Mouse (Mus musculus) mouse trophoblast stem cell (cell line): ENCODE measurements around the gene Ryr2.
"Not testable (repeated sequence)": the region's sequence is repeated elsewhere in the genome, so short reads cannot be mapped to it uniquely, and the experiment has no call there.

Experiments
- in situ Hi-C, 2 experiments: fragments of 300-500 bp; cut with MseI, MboI; formaldehyde crosslinking; loops; 2 replicates in 1 of 2; 3 replicates in 1 of 2; pipeline ENCODE4 v1.15.1; 2025

Ryr2 gene

DNA sequence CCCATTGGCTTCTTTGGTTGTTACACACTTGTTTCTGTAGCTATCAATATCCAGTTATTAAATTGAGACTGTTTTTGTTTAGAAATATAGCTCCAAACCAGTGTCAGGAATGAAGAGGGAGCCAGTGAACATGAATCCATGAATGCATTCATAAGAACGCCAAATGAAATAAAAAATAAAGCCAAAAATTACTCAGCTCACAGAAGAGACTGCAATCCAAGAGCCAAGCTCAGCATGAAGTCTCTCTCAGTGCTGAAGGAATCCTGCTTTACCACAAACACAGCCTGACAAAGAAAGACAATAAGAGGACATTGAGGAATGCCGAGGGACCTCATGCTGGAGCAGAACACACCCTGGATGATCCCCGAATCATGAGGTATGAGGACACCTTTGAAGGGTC, 154.8 kb downstream of the Ryr2 start:
- in situ Hi-C loops, result no loop called here

DNA sequence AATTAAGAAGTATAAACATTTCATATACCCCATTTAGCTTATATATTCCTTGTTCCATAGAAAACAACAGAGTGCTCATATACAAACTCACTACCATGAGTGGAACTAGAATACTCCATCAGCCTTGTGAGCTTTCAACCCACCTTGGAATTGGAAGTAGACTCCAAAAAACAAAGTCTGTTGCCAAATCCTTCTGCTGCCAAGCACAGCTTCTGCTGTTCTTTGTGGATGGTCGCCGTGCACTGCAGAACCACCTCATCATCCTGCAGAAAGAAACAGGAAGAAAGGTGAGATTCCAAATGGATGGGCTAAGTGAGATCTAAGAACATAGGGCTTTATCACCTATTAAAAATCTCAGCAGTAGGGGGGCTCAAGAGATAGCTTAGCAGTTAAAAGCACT, 161.0 kb downstream of the Ryr2 start:
- in situ Hi-C loops, result no loop called here

DNA sequence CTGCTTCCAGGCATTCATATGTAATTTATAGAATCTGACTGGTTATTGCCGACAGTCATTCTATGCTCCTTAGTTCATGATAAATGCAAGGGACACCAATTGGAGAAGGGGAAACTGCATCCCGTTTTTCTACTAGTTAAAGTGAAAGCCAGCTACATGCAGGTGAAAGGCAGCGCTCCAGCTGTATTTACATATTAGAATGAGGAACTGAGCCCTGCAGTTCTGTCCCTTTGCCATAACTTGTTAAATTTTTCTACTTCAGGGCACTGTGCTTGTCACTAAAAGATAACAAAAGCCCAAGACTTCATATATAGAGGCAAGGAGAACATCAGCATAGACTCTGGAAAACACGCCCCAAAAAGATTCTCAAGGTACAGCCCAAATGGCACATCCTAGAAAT, 165.0 kb downstream of the Ryr2 start:
- in situ Hi-C loops, result no loop called here

DNA sequence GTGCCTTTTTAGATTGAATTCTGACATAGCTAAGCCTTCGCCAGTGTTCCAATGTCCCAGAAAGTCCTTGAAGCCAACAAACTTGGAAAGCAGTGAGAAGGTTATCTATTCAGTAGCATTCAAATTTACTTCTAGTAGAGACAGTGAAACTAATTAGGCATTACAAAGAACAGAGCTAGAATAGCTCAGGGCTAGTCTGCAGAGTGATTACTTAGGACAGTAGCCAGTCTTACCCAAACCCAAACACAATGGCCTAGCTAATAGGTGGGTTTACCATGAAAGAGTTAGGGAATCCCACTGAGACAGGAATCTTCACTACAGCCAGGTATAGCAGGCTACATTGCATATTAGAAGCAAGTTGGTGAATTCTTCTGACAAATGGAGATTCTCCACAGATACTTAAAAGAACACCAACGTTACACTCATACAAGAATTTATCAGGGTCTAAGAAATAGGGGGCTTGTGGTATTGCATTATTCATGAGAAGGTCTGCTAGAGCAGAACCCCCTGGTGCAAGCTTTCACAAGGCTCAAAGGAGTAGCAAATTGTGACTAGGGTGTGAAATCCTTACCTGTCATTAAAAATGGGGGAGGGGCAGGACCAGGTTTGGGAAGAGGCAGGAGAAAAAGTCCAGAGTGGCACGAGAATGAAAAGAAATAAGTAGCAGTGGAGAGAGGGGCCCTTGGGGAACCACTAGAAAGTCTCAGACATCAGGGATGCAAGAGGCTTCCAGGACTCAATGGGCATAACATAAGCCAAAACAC, 172.3 kb downstream of the Ryr2 start:
- in situ Hi-C loops, result not testable (repeated sequence)

DNA sequence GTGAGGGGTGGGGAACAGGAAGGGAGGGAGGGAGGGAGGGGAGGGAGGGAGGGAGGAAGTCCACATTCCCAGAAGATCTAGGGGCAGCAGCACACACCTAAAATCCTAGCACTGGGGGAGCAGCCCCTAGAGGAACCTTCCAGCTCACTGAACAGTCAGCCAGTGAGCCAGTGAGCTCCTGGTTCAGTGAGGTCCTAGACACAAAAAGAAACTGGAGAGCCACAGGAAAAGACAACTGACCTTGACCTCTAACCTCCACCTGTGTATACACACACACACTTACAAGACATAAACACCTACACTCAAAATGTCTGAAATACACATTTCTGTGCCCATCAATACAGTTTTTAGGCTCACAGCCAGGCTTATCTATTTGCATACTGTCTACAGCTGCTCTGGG, 173.4 kb downstream of the Ryr2 start:
- in situ Hi-C loops, result no loop called here

DNA sequence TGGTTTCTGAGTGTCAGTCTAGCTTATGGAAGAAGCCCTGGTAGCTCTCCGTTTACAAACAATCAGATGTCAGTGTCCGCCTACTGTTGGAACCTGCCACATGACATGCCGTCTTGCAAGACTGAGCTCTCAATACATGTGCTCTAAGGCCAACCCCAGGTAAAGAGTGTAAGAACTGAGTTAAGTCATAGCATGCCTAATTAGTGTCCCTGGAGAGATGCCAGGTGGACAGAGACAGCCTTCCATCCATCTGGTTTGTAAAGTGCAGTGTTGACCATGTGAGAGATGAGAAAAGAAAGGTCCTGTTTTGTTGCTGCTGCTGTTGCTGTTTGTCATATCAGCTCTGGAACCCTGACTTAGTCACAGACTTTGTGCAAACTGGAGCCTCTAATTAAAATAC, 178.0 kb downstream of the Ryr2 start:
- in situ Hi-C loops, result no loop called here

DNA sequence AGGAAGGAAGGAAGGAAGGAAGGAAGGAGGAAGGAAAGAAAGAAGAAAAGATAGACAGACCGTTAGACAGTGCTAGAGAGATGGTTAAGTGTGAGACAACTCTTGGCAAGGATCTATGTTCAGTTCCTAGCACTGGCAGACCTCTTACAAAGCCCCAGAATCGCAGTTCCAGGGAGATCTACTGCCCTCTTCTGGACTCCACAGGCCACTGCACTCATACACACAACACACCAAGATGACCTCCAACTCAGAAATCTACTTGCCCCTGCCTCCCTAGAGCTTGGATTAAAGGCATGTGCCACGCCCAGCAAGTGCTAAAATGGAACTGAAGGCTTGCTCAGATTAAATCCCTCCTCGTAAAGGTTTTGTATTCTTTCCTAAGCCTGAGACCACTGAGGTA, 179.0 kb downstream of the Ryr2 start:
- in situ Hi-C loops, result no loop called here

DNA sequence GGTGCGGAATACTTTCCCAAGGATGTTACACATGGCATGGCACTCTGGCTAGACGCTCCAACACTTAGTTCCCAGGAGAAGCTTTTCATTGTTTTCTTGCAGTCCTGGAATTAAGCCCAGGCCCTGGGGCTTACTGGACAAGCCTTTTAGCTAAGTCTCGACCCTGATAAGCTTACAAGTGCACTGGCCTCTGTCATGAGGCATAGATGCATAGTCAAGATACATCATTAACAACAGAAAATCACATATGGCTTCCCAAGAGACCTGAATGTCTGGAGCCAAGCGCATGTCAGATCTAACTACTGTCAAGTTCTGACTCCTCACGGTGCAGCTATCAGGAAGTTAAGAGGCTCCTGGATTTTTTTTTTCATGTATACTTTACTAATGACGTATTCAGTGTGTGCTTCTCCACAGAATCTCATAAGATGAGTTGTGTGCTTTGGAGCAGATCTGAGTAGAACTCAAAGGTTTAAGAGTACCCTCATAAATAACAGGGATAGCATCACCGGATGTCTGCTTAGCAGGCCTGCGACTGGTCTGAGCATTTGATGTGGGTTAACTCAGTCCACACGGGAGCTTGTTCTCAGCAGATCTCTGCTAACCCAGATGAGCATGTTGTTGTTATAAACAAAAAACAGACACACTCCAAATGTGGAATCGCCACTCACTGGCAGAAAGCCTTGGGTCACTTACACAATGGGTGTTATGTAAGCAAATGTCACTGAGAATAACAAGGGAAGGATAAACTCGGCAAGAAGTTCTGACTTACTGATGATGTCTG, 179.8 kb downstream of the Ryr2 start:
- in situ Hi-C loops, result no loop called here

DNA sequence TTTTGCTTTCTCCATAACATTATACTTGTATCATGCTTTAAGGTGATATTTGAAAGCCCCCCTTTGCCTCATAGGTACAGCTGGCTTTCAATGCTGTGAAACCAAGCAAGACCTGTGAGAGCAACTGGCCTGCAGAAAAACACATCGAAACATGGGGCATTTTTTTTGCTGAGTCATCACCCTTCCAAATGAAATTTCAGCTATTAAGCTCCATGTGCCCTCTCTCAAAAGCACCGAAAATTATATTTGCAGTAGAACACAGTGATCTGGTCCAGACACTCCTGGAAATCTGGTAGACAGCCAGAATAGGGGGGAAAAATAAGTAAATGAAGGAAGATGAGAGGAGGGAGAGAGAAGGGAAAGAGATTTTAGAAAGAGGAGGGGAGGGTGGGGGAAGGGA, 180.5 kb downstream of the Ryr2 start:
- in situ Hi-C loops, result no loop called here

DNA sequence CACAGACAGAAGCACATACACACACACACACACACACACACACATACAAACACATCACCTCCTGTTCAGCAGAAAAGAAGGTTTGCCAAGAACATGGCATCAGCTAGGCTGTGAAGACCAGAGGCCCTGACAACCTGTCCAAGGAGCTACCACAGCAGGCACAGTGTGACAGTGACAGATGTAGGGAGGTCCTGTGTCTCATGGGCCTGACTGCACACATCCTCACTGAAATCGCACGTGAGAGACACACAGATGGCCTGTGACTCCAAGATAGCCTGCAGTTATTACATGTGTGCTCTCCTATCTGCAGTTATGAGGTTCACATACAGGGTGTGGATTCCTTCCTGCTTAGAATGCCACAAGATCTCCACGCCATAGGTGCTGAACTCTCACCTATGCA, 182.0 kb downstream of the Ryr2 start:
- in situ Hi-C loops, result no loop called here

DNA sequence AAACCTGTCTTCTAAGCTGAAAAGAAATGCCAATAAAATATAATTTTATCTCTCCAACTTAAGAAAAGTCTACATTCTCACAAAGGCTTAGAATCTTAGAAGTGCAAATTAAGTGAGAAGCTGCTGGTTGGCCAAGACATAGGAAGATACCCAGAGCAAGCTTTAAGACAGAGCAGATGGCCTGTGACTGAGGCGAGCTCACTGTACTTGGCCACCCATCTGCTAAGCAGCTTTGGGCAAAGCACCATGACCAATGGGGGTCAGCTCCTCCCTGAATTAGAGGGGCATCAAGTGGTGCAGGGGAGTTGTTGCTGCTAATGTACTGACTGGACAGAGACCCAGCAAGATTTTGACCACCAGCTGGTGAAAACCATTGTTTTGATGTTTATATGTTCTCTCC, 186.2 kb downstream of the Ryr2 start:
- in situ Hi-C loops, result no loop called here

DNA sequence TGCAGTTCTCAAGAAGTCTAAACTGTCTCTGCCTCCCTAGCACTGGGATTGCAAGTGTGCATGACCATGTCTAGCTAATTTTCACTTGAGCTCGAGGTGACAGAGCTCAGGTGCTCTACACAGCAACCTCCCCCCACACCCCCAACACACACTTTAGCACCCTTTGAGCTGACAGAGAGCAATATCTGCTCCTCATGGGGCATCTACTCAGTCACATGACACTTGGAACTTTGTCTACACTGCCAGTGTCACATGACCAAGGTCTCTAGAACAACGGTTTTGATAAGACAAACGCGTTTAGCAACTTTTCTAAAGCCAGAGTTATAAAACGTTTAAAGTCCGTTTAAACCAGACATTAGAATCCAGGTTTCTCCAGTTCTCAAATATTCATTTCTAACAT, 187.3 kb downstream of the Ryr2 start:
- in situ Hi-C loops, result no loop called here

DNA sequence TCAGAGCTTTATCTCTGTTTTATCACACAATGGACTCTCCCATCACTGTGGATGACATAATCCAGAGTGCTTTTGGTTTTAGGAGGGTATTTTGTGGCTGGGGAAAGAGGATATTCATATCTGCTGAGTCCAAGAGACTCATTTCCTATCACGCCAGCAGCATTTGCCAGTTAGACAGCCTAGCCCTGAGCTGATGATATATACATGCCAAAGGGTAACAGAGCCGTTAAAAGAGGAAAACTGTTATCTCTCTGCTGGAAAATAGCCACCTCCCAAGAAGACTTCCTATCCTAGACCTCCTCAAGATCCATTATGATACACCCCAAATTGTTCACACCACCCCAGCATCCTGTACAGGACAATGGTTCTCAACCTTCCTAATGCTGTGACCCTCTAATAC, 191.1 kb downstream of the Ryr2 start:
- in situ Hi-C loops, result no loop called here

DNA sequence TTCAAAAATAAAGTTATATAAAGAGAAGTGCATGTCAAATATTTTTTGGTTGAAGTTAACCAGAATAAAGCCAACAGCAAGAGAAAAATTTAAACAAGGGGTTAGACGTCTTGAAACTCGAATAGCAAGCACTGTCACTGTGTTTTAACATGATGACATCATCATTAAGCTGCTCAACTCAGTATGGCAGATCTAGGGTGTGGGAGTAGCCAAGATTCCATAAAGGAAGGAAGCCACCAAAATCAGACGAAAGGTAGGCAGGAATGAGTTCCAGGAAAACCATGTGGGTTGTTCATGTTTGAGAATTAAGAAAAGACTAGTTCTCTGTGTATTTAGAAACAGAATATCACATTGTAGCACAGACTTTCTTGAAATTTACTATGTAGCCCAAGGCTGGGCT, 192.1 kb downstream of the Ryr2 start:
- in situ Hi-C loops, result no loop called here

DNA sequence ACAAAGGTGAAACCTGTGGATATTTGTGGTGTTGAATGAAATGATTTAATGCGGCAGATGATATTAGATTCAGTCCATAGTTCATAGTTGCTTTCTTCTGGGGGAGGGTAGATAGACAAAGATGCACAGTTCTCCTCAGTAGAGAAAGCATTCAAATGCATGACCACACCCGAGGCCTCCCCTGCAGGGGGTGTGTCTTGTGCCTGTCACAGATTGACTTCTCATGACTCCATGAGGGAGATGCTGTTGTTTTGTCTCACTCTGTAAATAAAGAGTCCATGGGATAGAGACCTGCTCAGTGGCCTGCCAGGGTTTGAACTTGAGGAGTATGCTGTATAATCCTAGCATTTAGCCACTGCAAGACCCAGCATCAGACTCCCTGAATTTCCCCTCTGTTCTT, 194.5 kb downstream of the Ryr2 start:
- in situ Hi-C loops, result no loop called here

DNA sequence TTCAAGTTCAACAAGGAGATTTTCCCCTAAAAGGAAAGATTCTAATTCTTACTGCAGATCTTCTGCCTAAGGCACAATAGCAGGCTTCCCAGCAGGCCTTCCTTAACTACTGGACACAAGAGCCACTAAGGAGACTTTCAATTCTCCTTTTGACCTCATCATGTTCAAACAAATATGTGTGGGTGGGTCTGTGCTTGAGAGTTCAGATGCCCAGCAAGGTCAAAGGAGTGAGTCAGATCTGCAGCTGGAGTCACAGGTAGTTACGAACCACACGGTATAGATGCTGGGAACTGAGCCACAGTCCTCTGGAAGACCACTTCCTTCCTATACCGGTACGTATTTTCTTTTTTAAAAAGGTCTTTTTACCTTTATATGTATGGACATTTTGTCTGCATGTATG, 198.6 kb downstream of the Ryr2 start:
- in situ Hi-C loops, result no loop called here

DNA sequence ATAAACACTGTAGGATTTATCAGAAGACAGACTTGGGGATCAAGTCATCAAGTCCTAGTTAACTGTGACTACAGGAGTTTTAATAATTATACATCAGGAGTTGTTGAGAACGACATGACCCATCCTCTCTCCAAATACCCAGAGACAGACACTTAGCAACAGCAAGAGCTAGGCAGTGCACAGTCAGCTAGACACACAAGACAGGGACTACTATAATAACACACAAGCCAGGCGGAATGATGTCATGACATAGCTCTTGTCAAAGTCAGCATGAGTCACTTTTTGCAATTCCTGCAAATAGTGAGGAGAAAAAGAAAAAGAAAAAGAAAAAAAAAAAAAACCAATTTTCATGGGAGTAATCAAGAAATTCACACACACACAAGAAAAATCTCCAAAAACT, 201.6 kb downstream of the Ryr2 start:
- in situ Hi-C loops, result no loop called here

DNA sequence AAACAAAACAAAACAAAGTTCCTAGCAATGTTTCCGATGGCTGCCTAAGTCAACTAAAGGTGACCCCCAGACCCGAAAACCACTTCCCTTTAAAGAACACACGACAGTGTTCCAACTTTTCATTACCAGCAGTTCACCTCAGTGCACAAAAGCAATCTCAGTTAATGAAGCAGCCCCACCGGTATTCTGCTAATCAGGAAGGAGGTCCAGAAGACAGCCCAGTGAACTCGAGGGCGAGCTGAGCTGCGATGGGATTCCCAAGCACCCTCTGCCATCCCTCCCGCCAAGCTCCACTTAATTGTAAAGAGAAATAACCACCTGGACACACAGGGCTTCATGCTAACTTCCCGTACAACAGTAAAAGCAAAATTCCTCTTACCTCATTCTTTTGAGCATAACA, 203.5 kb downstream of the Ryr2 start:
- in situ Hi-C loops, result no loop called here

DNA sequence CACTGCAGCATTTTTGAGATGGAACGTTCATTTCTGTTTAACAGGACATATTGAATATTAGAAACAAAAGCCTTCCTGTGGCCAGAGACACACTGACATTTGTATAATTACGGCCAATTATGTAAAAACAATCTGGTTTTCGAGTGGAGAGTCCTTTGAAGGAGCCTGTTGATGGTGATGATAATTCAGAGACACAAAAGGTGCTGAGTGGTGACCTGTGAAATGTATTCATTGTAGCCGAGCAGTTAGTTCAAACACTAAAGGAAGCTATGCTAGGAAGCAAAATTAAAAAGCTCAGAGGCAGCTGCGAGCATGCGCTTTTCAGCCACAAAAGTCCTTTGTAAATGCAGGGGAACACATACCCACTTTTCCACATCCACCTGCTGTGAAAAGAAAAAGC, 203.9 kb downstream of the Ryr2 start:
- in situ Hi-C loops, result no loop called here

DNA sequence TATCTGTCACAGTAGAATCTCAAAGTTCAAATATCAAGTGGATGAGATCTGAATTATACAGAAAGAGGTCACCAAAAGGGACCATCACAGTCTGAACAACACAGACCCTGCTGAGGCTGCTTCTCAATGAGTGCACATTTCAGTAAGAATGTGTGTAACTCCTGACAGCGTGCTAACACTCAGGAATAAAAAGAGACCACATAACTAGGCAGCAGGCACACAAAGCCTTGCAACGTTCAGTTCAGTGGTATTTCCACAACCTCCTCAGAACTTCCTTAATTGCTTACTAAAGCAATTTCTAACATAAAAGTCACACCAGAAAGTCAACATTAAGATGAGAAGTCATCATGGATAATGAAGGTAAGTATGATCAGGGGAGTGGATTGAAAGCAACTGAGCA, 206.1 kb downstream of the Ryr2 start:
- in situ Hi-C loops, result no loop called here

DNA sequence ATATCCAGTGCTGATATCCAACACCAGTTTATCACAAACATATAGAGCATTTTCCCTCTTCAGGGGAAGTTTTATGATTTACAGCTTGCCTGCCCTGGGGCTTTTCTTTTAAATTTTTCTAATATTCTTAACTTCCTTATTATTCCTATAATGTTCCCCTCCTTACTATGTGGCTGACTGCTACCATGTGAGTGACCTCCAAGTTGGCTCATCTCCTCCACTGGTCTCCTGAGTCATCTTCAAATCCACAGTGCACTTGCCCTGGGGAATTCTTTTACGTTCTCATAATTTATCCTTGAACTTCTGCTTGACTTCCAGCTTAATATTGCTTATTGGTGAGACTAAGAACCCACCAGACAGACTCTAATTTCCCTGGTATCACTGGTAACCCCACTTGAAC, 211.1 kb downstream of the Ryr2 start:
- in situ Hi-C loops, result no loop called here

DNA sequence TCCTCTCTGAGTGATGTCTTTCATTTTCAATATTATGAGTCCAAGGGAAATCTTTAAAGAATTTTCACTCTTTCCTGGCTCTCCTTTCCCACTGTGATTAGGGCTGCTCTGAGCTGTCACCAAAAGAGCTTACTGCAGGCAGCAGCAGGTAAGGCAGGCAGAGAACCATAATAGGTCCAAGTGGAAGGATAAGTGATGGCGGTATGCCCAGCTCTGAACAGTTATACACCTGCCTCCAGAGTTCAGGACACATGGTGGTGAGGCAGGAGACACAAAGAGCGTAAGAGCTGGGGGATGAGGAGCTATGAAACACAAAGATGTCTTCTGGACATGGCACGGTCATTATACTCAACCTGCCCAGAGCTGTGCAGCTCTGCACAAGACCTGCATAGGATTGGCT, 215.0 kb downstream of the Ryr2 start:
- in situ Hi-C loops, result no loop called here

DNA sequence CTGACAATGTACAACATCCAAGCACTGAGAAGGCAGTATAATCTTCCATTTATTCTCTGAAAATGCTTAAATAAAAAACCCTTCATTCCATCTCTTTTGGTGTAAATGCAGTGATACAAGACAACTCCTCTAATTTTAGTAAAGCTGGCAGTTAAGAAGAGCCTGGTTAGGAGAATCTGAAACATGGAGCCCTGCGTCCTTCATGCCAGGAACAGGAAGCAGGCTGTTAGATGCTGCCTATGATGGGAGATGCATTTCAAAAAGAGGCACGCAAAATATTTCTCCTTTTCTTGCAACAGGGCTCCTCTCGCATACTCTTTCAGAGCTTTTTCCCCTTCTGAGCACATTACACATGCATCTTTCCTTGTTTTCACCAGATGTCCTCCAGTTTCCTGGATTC, 215.6 kb downstream of the Ryr2 start:
- in situ Hi-C loops, result no loop called here

DNA sequence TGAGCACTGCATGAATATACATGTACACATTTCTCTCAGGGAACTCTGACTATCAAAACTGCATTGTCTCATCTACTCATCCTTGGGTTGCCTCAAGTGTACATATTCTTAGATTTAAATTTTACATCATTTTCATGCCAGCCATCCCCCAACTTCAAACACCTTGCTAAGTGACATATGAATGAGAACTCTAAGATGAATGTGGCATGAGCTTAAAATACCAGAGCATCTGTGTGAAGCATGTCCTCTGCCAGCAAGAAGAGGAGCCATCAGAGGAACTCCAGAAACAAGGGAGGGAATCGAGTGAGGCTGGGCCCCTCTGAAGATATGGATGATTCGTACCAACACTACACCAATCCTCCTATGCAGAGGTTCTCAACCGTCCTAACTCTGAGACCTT, 222.6 kb downstream of the Ryr2 start:
- in situ Hi-C loops, result no loop called here
